Mouse (Mus musculus): ENCODE data around the gene Dgke.

GRCm38 (mm10) chr11:89035552-89035951, 31.1 kb downstream of the Dgke start:
- TF ChIP-seq CTCF (IDR thresholded peaks at IDR 0.05; ENCODE audit: control insufficient read depth, insufficient read depth, low read length), result no peak
- TF ChIP-seq POLR2A (IDR thresholded peaks at IDR 0.05; ENCODE audit: borderline replicate concordance, control insufficient read depth, low read depth, low read length), result no peak
